Mouse (Mus musculus): ENCODE results near the gene Vmn2r60. TPM values are rescaled to one million over a fixed set of nuclear protein-coding genes. Genes with fewer than 3 reads are reported as not detected.
"Not testable (repeated sequence)": the region's sequence is repeated elsewhere in the genome, so short reads cannot be mapped to it uniquely, and the experiment has no call there.

The Vmn2r60 gene
- total RNA-seq (2021) = under 1 TPM; 0.05 to 0.15 TPM

DNA sequence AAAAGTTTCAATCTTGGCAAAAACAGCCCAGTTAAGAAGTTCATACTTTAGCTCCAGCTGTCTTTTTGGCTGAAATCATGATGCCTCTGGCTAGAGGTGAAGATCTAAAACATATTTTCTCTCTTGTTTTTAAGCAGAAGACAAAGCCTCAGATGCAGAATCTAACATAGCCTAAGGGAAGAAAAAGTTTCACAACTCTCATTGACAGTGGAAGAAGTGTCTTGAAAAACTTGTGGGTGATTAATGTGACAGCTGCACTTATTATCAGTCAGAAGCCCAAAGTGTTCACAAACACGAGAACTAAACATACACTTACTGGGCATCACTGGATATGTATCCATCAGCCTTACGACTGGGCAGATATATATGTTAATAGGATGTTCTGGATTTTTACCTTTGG, at the start of gene Vmn2r60:
Vmn2r60 (plus strand) TSS at position 301 of the 400 bp plus-strand sequence.
- no peak for DNase-seq

DNA sequence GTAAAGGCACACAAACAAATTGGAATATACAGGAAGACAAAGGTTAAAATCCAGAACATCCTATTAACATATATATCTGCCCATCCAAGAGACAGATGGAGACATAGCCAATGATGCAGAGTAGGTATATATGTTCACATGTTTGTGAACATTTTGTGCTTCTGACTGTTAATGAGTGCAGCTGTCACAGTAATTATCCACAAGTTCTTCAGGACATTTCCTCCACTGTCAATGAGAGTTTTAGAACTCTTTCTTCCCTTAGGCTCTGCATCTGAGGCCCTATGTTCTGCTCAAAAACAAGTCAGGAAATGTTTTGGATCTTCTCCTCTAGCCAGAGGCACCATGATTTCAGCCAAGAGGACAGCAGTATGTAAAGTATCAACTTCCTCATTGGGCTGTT, 48.6 kb upstream of the Vmn2r60 start, which contains the start of gene Vmn2r59:
Vmn2r59 (minus strand) TSS at position 101 of the 400 bp plus-strand sequence.
- no peak for DNase-seq

DNA sequence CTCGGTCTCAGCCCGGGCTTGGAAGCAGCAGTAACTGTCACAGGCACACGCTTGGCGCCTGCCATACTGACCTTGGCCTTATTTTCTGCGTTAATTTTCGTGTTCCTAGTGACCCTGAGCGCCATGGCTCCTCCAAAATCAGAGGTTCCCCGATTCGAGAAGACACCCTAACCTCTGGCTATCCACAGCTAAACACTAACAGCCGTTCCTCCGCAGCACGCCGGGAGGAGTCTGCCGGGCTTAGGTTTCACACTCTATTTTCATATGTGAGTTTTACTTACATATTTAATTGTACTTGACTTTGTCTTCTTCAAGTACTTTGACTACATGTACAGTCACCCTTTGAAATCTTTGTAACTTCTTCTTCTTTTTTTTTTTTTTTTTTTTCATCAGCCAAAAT, 509 bp upstream of the Vmn2r60 start:
- DNase-seq = not testable (repeated sequence)

Other genes starting within 250 kb of the Vmn2r60 start
- gene Vmn2r58, start 235.1 kb upstream of the Vmn2r60 start, total RNA-seq (2021) = not detected
- gene Vmn2r59, start 48.7 kb upstream of the Vmn2r60 start, total RNA-seq (2021) = not detected
- not detected for gene Vmn2r61, start 152.3 kb downstream of the Vmn2r60 start, total RNA-seq (2021)